Mouse (Mus musculus) CH12.LX (cell line): ENCODE measurements around the gene Trabd2b. TPM values are rescaled to one million over a fixed set of nuclear protein-coding genes. Genes with fewer than 3 reads are reported as not detected.

Experiments used
- DNase-seq: peaks from one replicate; pipeline ENCODE4 v3.0.0-alpha.2; 2013; ENCODE audit errors: extremely low read depth
- H3K27ac ChIP-seq: 2 replicates; pipeline ENCODE4 v1.5.1; 2012; ENCODE audit warnings: low read depth, mild to moderate bottlenecking, control low read depth, moderate library complexity; ENCODE audit not compliant: insufficient read depth
- H3K27me3 ChIP-seq: replicated peaks from 2 replicates; pipeline ENCODE3; 2012; ENCODE audit warnings: inconsistent platforms
- H3K36me3 ChIP-seq, 2 experiments: replicated peaks in 1 of 2; 2 replicates each; pipeline versions ENCODE3 to v1.6.1; 2012; ENCODE audit warnings: inconsistent platforms in 1 of 2, low read length in 1 of 2, mild to moderate bottlenecking in 1 of 2, mixed read lengths in 1 of 2, moderate library complexity in 1 of 2; ENCODE audit not compliant: control insufficient read depth in 1 of 2, insufficient read depth in 1 of 2
- H3K4me1 ChIP-seq, 2 experiments: 2 replicates each; pipeline ENCODE4 v1.6.1; 2012; ENCODE audit warnings: inconsistent platforms in 1 of 2, moderate library complexity in 1 of 2; ENCODE audit not compliant: insufficient read depth in 2 of 2, control insufficient read depth in 1 of 2
- H3K4me2 ChIP-seq: 2 replicates; pipeline ENCODE4 v1.6.1; 2012; ENCODE audit warnings: low read depth, mild to moderate bottlenecking, control low read depth; ENCODE audit not compliant: poor library complexity, insufficient read depth, severe bottlenecking
- H3K4me3 ChIP-seq, 3 experiments: fragments of 150-350 bp in 1 of 3; sonication (generic) in 1 of 3; replicated peaks in 1 of 3; 2 replicates each; pipeline versions ENCODE3 to v1.5.1; 2011 to 2012; ENCODE audit warnings: low read depth in 2 of 3, low read length in 2 of 3, mild to moderate bottlenecking in 2 of 3, moderate library complexity in 2 of 3, control low read depth in 1 of 3, improper control_type of control experiment in 1 of 3, inconsistent platforms in 1 of 3, mixed read lengths in 1 of 3; ENCODE audit not compliant: poor library complexity in 1 of 3
- H3K79me2 ChIP-seq: replicated peaks from 2 replicates; pipeline ENCODE4 v1.6.1; 2012; ENCODE audit warnings: mild to moderate bottlenecking, moderate library complexity; ENCODE audit not compliant: control insufficient read depth, poor library complexity, insufficient read depth, severe bottlenecking; ENCODE audit errors: extremely low read depth
- H3K9ac ChIP-seq: 2 replicates; pipeline ENCODE4 v1.6.1; 2012; ENCODE audit warnings: low read depth, mild to moderate bottlenecking, control low read depth, moderate library complexity; ENCODE audit not compliant: insufficient read depth
- H3K9me3 ChIP-seq: replicated peaks from 2 replicates; pipeline ENCODE3; 2012; ENCODE audit warnings: low read length, inconsistent platforms, mixed read lengths
- BHLHE40 ChIP-seq: IDR thresholded peaks from 2 replicates; pipeline ENCODE4 v1.6.1; 2011; ENCODE audit warnings: mild to moderate bottlenecking, low read depth, low read length, improper control_type of control experiment
- CHD1 ChIP-seq: IDR thresholded peaks from 2 replicates; pipeline ENCODE4 v1.6.1; 2012; ENCODE audit warnings: low read depth, low read length, improper control_type of control experiment, inconsistent platforms
- CTCF ChIP-seq, 2 experiments: IDR thresholded peaks in 1 of 2; conservative IDR thresholded peaks in 1 of 2; 2 replicates each; pipeline ENCODE4 v1.5.1; 2011 to 2012; ENCODE audit warnings: low read depth in 2 of 2, low read length in 2 of 2, improper control_type of control experiment in 1 of 2, inconsistent platforms in 1 of 2, mild to moderate bottlenecking in 1 of 2, moderate library complexity in 1 of 2
- ELF1 ChIP-seq: IDR thresholded peaks from 2 replicates; pipeline ENCODE4 v1.6.1; 2014; ENCODE audit warnings: low read depth, mild to moderate bottlenecking, inconsistent platforms, low read length, improper control_type of control experiment
- EP300 ChIP-seq: IDR thresholded peaks from 2 replicates; pipeline ENCODE4 v1.6.1; 2011; ENCODE audit warnings: low read length, improper control_type of control experiment
- ETS1 ChIP-seq: conservative IDR thresholded peaks from 2 replicates; pipeline ENCODE4 v1.6.1; 2012; ENCODE audit warnings: low read depth, mild to moderate bottlenecking, inconsistent platforms, low read length, improper control_type of control experiment, moderate library complexity
- GABPA ChIP-seq: IDR thresholded peaks from 2 replicates; pipeline ENCODE4 v1.6.1; 2012; ENCODE audit warnings: low read depth, low read length, improper control_type of control experiment, inconsistent platforms; ENCODE audit not compliant: insufficient replicate concordance
- JUN ChIP-seq: IDR thresholded peaks from 2 replicates; pipeline ENCODE4 v1.6.1; 2011; ENCODE audit warnings: low read depth, mild to moderate bottlenecking, low read length, improper control_type of control experiment, moderate library complexity; ENCODE audit not compliant: insufficient read depth
- MAZ ChIP-seq: IDR thresholded peaks from 2 replicates; pipeline ENCODE4 v1.6.1; 2012; ENCODE audit warnings: low read depth, mild to moderate bottlenecking, inconsistent platforms, low read length, improper control_type of control experiment, moderate library complexity
- MXI1 ChIP-seq: IDR thresholded peaks from 2 replicates; pipeline ENCODE4 v1.6.1; 2011; ENCODE audit warnings: mild to moderate bottlenecking, low read depth, low read length, improper control_type of control experiment
- NELFE ChIP-seq: IDR thresholded peaks from 2 replicates; pipeline ENCODE4 v1.6.1; 2011; ENCODE audit warnings: low read depth, low read length, improper control_type of control experiment
- NRF1 ChIP-seq: IDR thresholded peaks from 2 replicates; pipeline ENCODE4 v1.6.1; 2014; ENCODE audit warnings: low read depth, mild to moderate bottlenecking, inconsistent platforms, low read length, improper control_type of control experiment, moderate library complexity
- PAX5 ChIP-seq: IDR thresholded peaks from 2 replicates; pipeline ENCODE4 v1.6.1; 2012; ENCODE audit warnings: low read length, inconsistent platforms, mixed read lengths
- POLR2A ChIP-seq: IDR thresholded peaks from 2 replicates; pipeline ENCODE4 v1.6.1; 2011; ENCODE audit warnings: low read depth, mild to moderate bottlenecking, improper control_type of control experiment, low read length
- POLR2AphosphoS2 ChIP-seq: IDR thresholded peaks from 2 replicates; pipeline ENCODE4 v1.6.1; 2011; ENCODE audit warnings: low read depth, low read length, improper control_type of control experiment
- RCOR1 ChIP-seq: conservative IDR thresholded peaks from 2 replicates; pipeline ENCODE4 v1.6.1; 2012; ENCODE audit warnings: low read depth, mild to moderate bottlenecking, inconsistent platforms, low read length, improper control_type of control experiment
- SMC3 ChIP-seq: IDR thresholded peaks from 2 replicates; pipeline ENCODE4 v1.6.1; 2011; ENCODE audit warnings: low read depth, low read length, improper control_type of control experiment
- TCF12 ChIP-seq: IDR thresholded peaks from 2 replicates; pipeline ENCODE4 v1.6.1; 2014; ENCODE audit warnings: low read depth, mild to moderate bottlenecking, inconsistent platforms, low read length, improper control_type of control experiment
- UBTF ChIP-seq: IDR thresholded peaks from 2 replicates; pipeline ENCODE4 v1.6.1; 2012; ENCODE audit warnings: low read depth, mild to moderate bottlenecking, inconsistent platforms, low read length, improper control_type of control experiment, moderate library complexity
- USF1 ChIP-seq: IDR thresholded peaks from 2 replicates; pipeline ENCODE4 v1.6.1; 2014; ENCODE audit warnings: low read depth, mild to moderate bottlenecking, inconsistent platforms, low read length, improper control_type of control experiment
- USF2 ChIP-seq: conservative IDR thresholded peaks from 2 replicates; pipeline ENCODE4 v1.6.1; 2011; ENCODE audit warnings: low read depth, low read length, improper control_type of control experiment
- ZKSCAN1 ChIP-seq: IDR thresholded peaks from 2 replicates; pipeline ENCODE4 v1.6.1; 2012; ENCODE audit warnings: low read depth, inconsistent platforms, low read length, improper control_type of control experiment, borderline replicate concordance
- ZNF384 ChIP-seq: IDR thresholded peaks from 2 replicates; pipeline ENCODE4 v1.6.1; 2012; ENCODE audit warnings: low read depth, low read length, improper control_type of control experiment, inconsistent platforms
- dilution Hi-C: fragments of 300-500 bp; cut with MboI; formaldehyde crosslinking; loops from 2 replicates; pipeline ENCODE4 v1.14.3; 2020; ENCODE audit warnings: low sequenced_read_pairs; ENCODE audit not compliant: extremely low pct_unique_long_range_greater_than_20kb, extremely low pct_ligation_motif_present
- in situ Hi-C: fragments of 300-500 bp; cut with MboI; formaldehyde crosslinking; loops from 3 replicates; pipeline ENCODE4 v1.14.3; 2019; ENCODE audit warnings: low sequenced_read_pairs, low pct_ligation_motif_present, low pct_unique_long_range_greater_than_20kb, mixed read lengths
- polyA plus RNA-seq: library from polyadenylated mRNA; unstranded; fragments of >175 nt; gene quantifications from 2 replicates; pipeline ENCODE4 v1.2.1, GENCODE M21; 2012; ENCODE audit warnings: low read depth; ENCODE audit not compliant: insufficient read length
- total RNA-seq, 2 experiments: library from RNA; depleted of rRNA; stranded (reverse); fragments of 300-350 nt in 1 of 2; fragments of >200 nt in 1 of 2; gene quantifications; 2 replicates each; pipeline ENCODE4 v1.2.3; 2012 to 2014

Gene Trabd2b
- total and polyA plus RNA-seq, 3 experiments: not detected

- Histone ChIP-seq H3K4me3 (no peak overlapping the region), H3K36me3 (no peaks in the 10 kb centered on the region), H3K4me2 (no peak overlapping the region), H3K9ac (no peak overlapping the region)
- in situ Hi-C loops: no loop called here
- no peak for TF ChIP-seq PAX5
- no peak for TF ChIP-seq ETS1
- no peak for TF ChIP-seq SMC3
- TF ChIP-seq ZNF384: no peak
- TF ChIP-seq MXI1: no peak
- TF ChIP-seq ELF1: no peak
- no peak for TF ChIP-seq POLR2A
- no peak for TF ChIP-seq UBTF
- TF ChIP-seq NELFE: no peak
- no peak for TF ChIP-seq RCOR1
- TF ChIP-seq TCF12: no peak
- no peak for TF ChIP-seq CHD1
- no peak for TF ChIP-seq ZKSCAN1
- no peak for TF ChIP-seq GABPA
- TF ChIP-seq USF2: no peak
- TF ChIP-seq, all 38 proteins: peak for 0
- Histone ChIP-seq H3K27ac (no peak overlapping the region), H3K79me2 (no peaks in the 10 kb centered on the region), H3K4me1 (peaks cover 0 to 22% of the 10 kb centered on the region in 2 experiments; a peak in 2 of 4 replicates), H3K27me3 (peaks cover 17% of the 10 kb centered on the region), H3K9me3 (peaks cover under 1% of the 10 kb centered on the region)
- dilution Hi-C loops: no loop called here
- DNase-seq: no peak
Measured at GRCm38 (mm10) chr4:114411846-114412390, 5.4 kb downstream of the Trabd2b start.

GRCm38 (mm10) chr4:114415925-114416645, 9.6 kb downstream of the Trabd2b start:
- no peak for DNase-seq
- no peak overlapping the region for H3K4me2 ChIP-seq
- H3K9me3 ChIP-seq: no peaks in the 10 kb centered on the region
- no peaks in the 10 kb centered on the region for H3K4me1 ChIP-seq
- no peak overlapping the region for H3K4me3 ChIP-seq
- no peak overlapping the region for H3K27ac ChIP-seq
- no peaks in the 10 kb centered on the region for H3K79me2 ChIP-seq
- TF ChIP-seq USF1 (no peak), CTCF (conservative IDR thresholded peaks at IDR 0.05 in 1 of 2, IDR thresholded peaks at IDR 0.05 in 1 of 2; ENCODE audit: low read depth in 2 of 2, low read length in 2 of 2) (no peak), JUN (no peak), POLR2AphosphoS2 (no peak), MAZ (no peak), EP300 (no peak), NRF1 (no peak), BHLHE40 (no peak), POLR2A (no peak), ZNF384 (no peak), USF2 (no peak)
- peaks cover 25% of the 10 kb centered on the region for H3K27me3 ChIP-seq
- no peaks in the 10 kb centered on the region for H3K36me3 ChIP-seq
- in situ Hi-C loops (no loop called here), dilution Hi-C loops (no loop called here)
- H3K9ac ChIP-seq: no peak overlapping the region
